Mouse (Mus musculus) embryonic fibroblast, embryonic 13.5 days (primary cell): ENCODE measurements around the gene C1ql4. TPM values are rescaled to one million over a fixed set of nuclear protein-coding genes. Genes with fewer than 3 reads are reported as not detected.

Experiments used
- H3K27ac ChIP-seq: 2 replicates; pipeline ENCODE4 v1.5.1; 2012; ENCODE audit warnings: low read length, control low read depth, inconsistent platforms; ENCODE audit not compliant: insufficient read depth
- H3K4me1 ChIP-seq: 2 replicates; pipeline ENCODE4 v1.6.1; 2011; ENCODE audit warnings: low read length; ENCODE audit not compliant: control insufficient read depth, insufficient read depth
- H3K4me3 ChIP-seq: 2 replicates; pipeline ENCODE4 v1.5.1; 2011; ENCODE audit warnings: mild to moderate bottlenecking, control low read depth, low read length; ENCODE audit not compliant: insufficient read depth
- CTCF ChIP-seq: IDR thresholded peaks from 2 replicates; pipeline ENCODE4 v1.5.1; 2011; ENCODE audit warnings: mild to moderate bottlenecking, control low read depth, low read length, moderate library complexity, borderline replicate concordance; ENCODE audit not compliant: insufficient read depth
- POLR2A ChIP-seq: IDR thresholded peaks from 2 replicates; pipeline ENCODE4 v1.6.1; 2011; ENCODE audit warnings: low read depth, mild to moderate bottlenecking, control low read depth, low read length, moderate library complexity
- polyA plus RNA-seq: library from polyadenylated mRNA; stranded (reverse); fragments of >200 nt; gene quantifications from 2 replicates; pipeline ENCODE4 v1.2.4, GENCODE M21; 2011; ENCODE audit warnings: low read depth; ENCODE audit not compliant: missing spikeins, insufficient read length

C1ql4 gene
- not detected in 2 replicates for polyA plus RNA-seq

GRCm38 (mm10) chr15:99087253-99088075 lies at the start of gene C1ql4:
Gene C1ql4, minus strand, starts transcription at chr15:99087817.
- Histone ChIP-seq H3K4me3 (no peak within 1 kb of the TSS), H3K27ac (no peak within 1 kb of the TSS), H3K4me1 (no peaks in the 10 kb centered on the region)
- TF ChIP-seq CTCF (no peak), POLR2A (no peak)

DNA sequence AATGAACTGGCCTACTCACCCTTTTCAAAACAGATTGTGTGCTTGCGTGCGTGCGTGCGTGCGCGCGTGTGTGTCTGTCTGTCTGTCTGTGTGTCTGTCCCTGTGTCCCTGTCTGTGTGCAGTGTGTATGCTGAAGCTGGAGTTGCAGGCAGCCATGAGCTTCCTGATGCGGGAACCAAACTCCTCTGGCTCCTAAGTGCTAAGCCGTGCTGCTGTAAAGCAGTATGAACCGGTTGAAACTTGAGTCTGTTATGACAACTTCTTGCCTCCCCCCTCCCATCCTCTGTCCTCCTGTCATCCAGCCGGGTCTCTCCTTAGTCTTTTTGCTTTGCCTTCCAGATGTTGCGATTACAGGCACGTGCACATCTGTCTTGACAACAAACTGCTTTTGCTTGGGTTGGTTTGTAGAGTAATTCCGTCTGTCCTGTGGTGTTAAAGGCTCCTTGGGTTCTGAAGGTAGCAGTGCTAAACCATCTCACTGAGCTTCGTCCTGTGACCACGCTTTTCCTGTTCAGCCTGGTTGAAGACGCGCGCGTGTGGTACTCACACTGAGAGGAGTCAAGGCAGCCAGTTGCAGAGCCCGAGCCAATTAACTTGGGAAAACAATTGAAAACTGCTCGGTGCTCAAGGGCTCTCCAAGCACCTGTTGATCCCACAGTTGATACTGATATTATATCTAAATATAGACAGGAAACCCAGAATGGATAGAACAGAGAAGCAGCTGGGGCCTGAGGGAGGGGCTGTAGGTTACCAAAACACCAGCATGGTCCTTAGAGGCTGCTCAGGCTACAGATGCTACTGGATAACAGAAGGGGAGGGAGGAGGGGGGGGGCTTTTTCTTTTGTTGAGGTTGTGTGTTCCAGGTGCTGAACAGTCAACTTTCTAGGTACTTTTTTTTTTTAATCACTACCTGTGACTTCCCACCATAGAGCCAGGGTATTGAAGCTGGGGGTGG lies 42.6 kb upstream of the C1ql4 start:
- no peak for TF ChIP-seq POLR2A
- TF ChIP-seq CTCF: 0 out of 2 replicates have a peak, but pooled peaks have one; percentile 5
- H3K27ac ChIP-seq: no peak overlapping the region
- H3K4me3 ChIP-seq: no peak overlapping the region
- H3K4me1 ChIP-seq: 0 out of 2 replicates have a peak, but pooled peaks cover 6% of the 10 kb centered on the region

DNA sequence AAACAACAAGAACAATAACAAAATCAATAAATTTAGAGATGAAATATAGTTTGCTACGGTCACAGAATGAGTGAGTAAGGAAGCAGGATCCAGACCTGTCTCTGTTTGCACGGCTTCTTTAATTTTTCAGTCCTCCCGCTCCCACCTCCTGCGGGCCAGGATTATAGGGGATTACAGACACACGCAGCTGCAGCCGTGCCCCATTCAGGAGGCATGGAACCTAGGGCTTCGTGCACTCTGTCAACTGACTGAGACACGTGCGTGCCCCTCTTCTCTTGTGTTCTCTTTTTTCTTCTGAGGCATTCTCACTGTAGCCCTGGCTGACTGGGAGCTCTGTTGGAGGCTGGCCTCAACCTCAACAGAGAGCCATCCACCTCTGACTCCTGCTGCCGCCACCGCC lies 41.8 kb upstream of the C1ql4 start:
- TF ChIP-seq CTCF: no peak
- TF ChIP-seq POLR2A: no peak
- 0 out of 2 replicates have a peak, but pooled peaks cover 7% of the 10 kb centered on the region for H3K4me1 ChIP-seq
- H3K27ac ChIP-seq: no peak overlapping the region
- H3K4me3 ChIP-seq: no peak overlapping the region

GRCm38 (mm10) chr15:99127851-99128522 lies 40.4 kb upstream of the C1ql4 start:
- Histone ChIP-seq H3K4me3 (peak overlapping the region; percentile 29), H3K27ac (no peak overlapping the region)
- TF ChIP-seq CTCF (no peak), POLR2A (no peak)

DNA sequence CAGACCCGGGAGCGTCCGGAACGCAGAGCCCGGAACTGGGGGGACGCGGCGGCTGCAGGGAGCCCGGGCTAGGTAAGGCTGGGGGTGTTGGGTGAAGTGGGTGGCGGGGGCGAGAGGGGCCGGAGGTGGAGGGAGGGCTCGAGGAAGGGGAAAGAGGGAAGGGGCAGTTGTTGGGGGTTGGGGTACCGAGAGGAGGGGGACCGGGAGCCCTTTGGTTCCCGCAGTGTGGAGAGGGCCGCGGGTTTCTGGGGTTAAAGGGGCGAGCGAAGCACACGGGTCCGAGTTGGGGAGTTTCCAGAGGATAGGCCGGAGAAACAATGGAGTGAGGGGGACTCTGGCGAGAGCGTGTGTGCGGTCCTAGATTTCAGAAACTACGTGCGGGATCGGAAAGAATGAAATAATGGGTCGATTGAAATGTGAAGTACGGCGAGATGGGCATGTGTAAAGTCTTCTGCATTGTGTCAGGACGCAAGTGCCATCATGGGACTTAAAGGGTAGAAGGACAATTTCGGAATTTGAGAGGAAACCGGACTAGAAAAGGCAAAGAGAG lies 39.3 kb upstream of the C1ql4 start:
- 0 out of 2 replicates have a peak, but pooled peaks cover 7% of the 10 kb centered on the region for H3K4me1 ChIP-seq
- 0 out of 2 replicates have a peak overlapping the region, but pooled peaks have one; percentile 30 for H3K27ac ChIP-seq
- TF ChIP-seq POLR2A (no peak), CTCF (no peak)
- peak overlapping the region; percentile 94 for H3K4me3 ChIP-seq

More at GRCm38 (mm10) chr15:99127851-99128522, 40.4 kb upstream of the C1ql4 start:
- 0 out of 2 replicates have a peak, but pooled peaks cover 7% of the 10 kb centered on the region for H3K4me1 ChIP-seq

DNA sequence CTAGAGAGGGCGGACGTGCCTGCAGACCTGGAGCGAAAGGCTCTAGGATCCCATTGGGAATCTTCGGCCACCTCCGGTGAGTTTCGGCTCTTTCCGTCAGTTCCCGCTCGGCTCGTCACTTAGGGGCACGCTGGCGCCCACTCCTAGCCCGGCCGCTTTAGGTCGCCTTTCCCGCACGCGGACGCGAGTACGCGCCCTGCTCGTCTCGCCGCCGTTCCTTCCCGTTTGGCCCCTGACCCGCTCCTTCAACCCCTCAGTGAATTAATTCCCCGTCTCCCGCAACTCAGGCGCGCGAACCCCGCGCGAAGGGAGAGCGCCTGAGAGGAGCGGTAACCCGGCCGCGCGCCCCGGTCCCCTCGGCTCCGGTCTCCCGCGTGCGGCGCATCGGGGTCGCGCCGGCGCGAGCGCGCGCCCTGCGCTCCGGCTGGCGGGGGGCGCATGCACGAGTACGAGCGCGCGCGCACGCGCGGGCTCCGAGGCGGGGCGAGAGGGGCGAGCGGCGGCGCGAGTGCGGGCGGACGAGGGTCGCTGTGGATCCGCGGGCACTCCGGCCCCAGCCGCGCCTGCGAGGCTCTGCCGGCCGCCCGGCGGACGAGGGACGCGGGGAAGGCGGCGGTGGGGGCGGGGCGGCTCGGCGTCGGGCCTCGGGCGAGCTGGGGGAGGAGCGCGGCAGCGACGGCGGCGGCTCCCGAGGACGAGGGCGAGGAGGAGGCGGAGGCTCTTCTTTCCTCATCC lies 38.6 kb upstream of the C1ql4 start:
- Histone ChIP-seq H3K4me3 (peak overlapping the region; percentile 94), H3K4me1 (0 out of 2 replicates have a peak, but pooled peaks cover 7% of the 10 kb centered on the region), H3K27ac (peak overlapping the region; percentile 66; the same call in 1 of the 2 replicates)
- TF ChIP-seq CTCF: no peak
- TF ChIP-seq POLR2A: peak; percentile 54; the same call in 1 of the 2 replicates

DNA sequence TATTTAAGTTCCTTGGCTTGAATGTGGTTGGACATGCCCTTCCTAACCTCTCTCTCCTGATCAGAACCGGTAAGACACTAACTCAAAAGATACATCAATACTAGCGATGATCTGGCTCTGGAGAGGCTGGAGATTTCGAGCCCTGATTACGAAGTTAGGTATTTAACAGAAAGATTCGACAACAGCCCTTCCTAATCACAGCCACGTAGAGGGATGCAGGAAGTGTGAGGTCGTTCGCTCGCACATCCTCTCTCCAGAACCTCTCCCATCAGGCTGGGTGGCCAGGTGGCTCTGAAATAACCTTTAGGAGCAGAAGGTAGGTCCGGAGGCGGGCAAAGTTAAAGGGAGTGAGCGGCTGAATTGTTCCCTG lies 38.1 kb upstream of the C1ql4 start, which contains the start of gene Spats2:
Gene Spats2, plus strand, starts transcription at position 206 of the 370 bp plus-strand sequence.
- TF ChIP-seq POLR2A: no peak
- TF ChIP-seq CTCF: no peak
- Histone ChIP-seq H3K4me1 (0 out of 2 replicates have a peak, but pooled peaks cover 7% of the 10 kb centered on the region), H3K27ac (peak within 1 kb of the TSS; percentile 66; the same call in 1 of the 2 replicates), H3K4me3 (peak within 1 kb of the TSS; percentile 94)

GRCm38 (mm10) chr15:99122642-99123041 lies 35.0 kb upstream of the C1ql4 start:
- TF ChIP-seq POLR2A (no peak), CTCF (no peak)
- Histone ChIP-seq H3K4me3 (no peak overlapping the region), H3K4me1 (0 out of 2 replicates have a peak, but pooled peaks cover 3% of the 10 kb centered on the region), H3K27ac (no peak overlapping the region)

DNA sequence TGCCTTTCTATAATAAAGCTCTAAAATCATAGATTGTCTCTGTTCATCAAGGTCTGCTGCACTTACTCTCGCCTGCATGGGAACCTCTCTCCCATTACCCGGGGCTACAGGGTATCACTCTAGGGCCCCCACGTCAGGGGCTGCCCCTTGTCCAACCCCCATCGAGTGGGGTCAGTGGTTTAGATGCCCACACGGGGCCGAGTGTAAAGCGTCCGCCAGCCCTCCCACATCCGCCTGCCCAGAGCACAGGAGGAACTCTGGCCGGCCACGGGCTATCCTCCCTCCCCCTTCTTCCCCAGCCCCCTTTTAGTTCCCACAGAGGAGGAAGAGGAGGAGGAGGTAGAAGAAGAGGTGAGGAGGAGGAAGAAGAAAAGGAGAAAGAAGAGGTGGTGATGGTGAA lies 33.2 kb upstream of the C1ql4 start:
- 0 out of 2 replicates have a peak, but pooled peaks cover 3% of the 10 kb centered on the region for H3K4me1 ChIP-seq
- TF ChIP-seq POLR2A (no peak), CTCF (no peak)
- no peak overlapping the region for H3K4me3 ChIP-seq
- H3K27ac ChIP-seq: no peak overlapping the region
